Mouse (Mus musculus) liver, embryonic 14.5 days (tissue): ENCODE results near the gene Dusp22.

Experiments used
- CTCF ChIP-seq: IDR thresholded peaks from 2 replicates; pipeline ENCODE4 v1.5.1; 2016; ENCODE audit warnings: antibody characterized with exemption, low read depth, control low read depth
- EP300 ChIP-seq: IDR thresholded peaks from 2 replicates; pipeline ENCODE4 v1.6.1; 2016; ENCODE audit warnings: antibody characterized with exemption, low read depth

DNA sequence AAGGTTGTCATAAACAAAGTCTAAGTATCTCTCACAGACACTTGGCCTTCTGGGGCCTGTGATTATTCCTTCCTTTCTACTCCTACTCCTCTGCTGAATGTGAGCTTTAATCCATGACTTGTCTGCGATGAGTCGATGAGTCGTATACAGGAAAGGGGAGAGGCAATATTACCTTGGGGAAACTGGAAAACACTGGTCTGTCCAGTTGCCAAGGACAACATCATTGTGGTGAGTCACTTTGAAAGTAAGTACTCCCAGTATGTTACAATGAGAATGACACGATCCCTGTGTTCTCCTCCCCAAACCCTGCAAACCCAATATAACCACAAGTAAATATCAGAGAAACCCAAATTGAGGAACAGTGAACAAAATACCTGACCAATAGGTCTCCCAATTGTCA is 17.7 kb upstream of the Dusp22 start:
- TF ChIP-seq CTCF (no peak), EP300 (no peak)
